Mouse (Mus musculus): ENCODE measurements around the gene Dennd1a. TPM values are rescaled to one million over a fixed set of nuclear protein-coding genes. Genes with fewer than 3 reads are reported as not detected.
A peak's percentile ranks its signal among the peaks of the same experiment; 100 is the strongest.

The Dennd1a gene
- polyA plus RNA-seq, 1 experiment from 2014 or later = 10.9 TPM

GRCm38 (mm10) chr2:38196199-38197060 is 90.8 kb downstream of the Dennd1a start:
- DNase-seq (ENCODE audit: low spot score) (peak; percentile 46), ATAC-seq (ENCODE audit: low read depth) (peak; percentile 41; the same call in 1 of the 2 replicates)
- Histone ChIP-seq H3K4me1 (ENCODE audit: control insufficient read depth, insufficient read depth, low read length) (peaks cover 4% of the 10 kb centered on the region), H3K27ac (replicated peaks; ENCODE audit: low read depth, low read length) (no peak overlapping the region; the same call in 1 of the 2 replicates), H3K4me2 (ENCODE audit: low read depth, low read length) (peak overlapping the region; percentile 25; the same call in 1 of the 2 replicates), H3K36me3 (ENCODE audit: control insufficient read depth, insufficient read depth, low read length) (no peaks in the 10 kb centered on the region), H3K27me3 (replicated peaks; ENCODE audit: control insufficient read depth, insufficient read depth, low read length) (no peaks in the 10 kb centered on the region), H3K9me3 (ENCODE audit: control insufficient read depth, low read length) (no peaks in the 10 kb centered on the region), H3K4me3 (ENCODE audit: low read depth, low read length) (no peak overlapping the region), H3K9ac (ENCODE audit: low read depth, low read length) (no peak overlapping the region)
- WGBS = 23% methylated on average over 9 of the region's 9 CpGs

- Histone ChIP-seq H3K27me3 (replicated peaks; ENCODE audit: control insufficient read depth, insufficient read depth, low read length) (no peaks in the 10 kb centered on the region), H3K4me2 (ENCODE audit: low read depth, low read length) (no peak overlapping the region), H3K4me1 (ENCODE audit: control insufficient read depth, insufficient read depth, low read length) (peaks cover 4% of the 10 kb centered on the region; the same call in 1 of the 2 replicates), H3K4me3 (ENCODE audit: low read depth, low read length) (no peak overlapping the region), H3K27ac (replicated peaks; ENCODE audit: low read depth, low read length) (no peak overlapping the region), H3K36me3 (ENCODE audit: control insufficient read depth, insufficient read depth, low read length) (no peaks in the 10 kb centered on the region), H3K9ac (ENCODE audit: low read depth, low read length) (no peak overlapping the region), H3K9me3 (ENCODE audit: control insufficient read depth, low read length) (no peaks in the 10 kb centered on the region)
- WGBS = 90% methylated on average over 1 of the region's 1 CpGs
- ATAC-seq (ENCODE audit: low read depth) (no peak), DNase-seq (ENCODE audit: low spot score) (no peak)
Observed at GRCm38 (mm10) chr2:38192007-38192406, 95.2 kb downstream of the Dennd1a start.

- ATAC-seq (ENCODE audit: low read depth) (no peak), DNase-seq (ENCODE audit: low spot score) (no peak)
- no peaks in the 10 kb centered on the region for H3K36me3 ChIP-seq (ENCODE audit: control insufficient read depth, insufficient read depth, low read length)
- no peaks in the 10 kb centered on the region for H3K9me3 ChIP-seq (ENCODE audit: control insufficient read depth, low read length)
- no peak overlapping the region for H3K4me3 ChIP-seq (ENCODE audit: low read depth, low read length)
- H3K27me3 ChIP-seq (replicated peaks; ENCODE audit: control insufficient read depth, insufficient read depth, low read length) = no peaks in the 10 kb centered on the region
- H3K4me2 ChIP-seq (ENCODE audit: low read depth, low read length) = no peak overlapping the region
- peaks cover 4% of the 10 kb centered on the region; the same call in 1 of the 2 replicates for H3K4me1 ChIP-seq (ENCODE audit: control insufficient read depth, insufficient read depth, low read length)
- H3K9ac ChIP-seq (ENCODE audit: low read depth, low read length) = no peak overlapping the region
- H3K27ac ChIP-seq (replicated peaks; ENCODE audit: low read depth, low read length) = no peak overlapping the region
Observed at GRCm38 (mm10) chr2:38191601-38192000, 95.6 kb downstream of the Dennd1a start.

GRCm38 (mm10) chr2:38186438-38186837 is 100.8 kb downstream of the Dennd1a start:
- Histone ChIP-seq H3K36me3 (ENCODE audit: control insufficient read depth, insufficient read depth, low read length) (no peaks in the 10 kb centered on the region), H3K4me3 (ENCODE audit: low read depth, low read length) (no peak overlapping the region), H3K9me3 (ENCODE audit: control insufficient read depth, low read length) (no peaks in the 10 kb centered on the region), H3K27ac (replicated peaks; ENCODE audit: low read depth, low read length) (no peak overlapping the region), H3K27me3 (replicated peaks; ENCODE audit: control insufficient read depth, insufficient read depth, low read length) (no peaks in the 10 kb centered on the region), H3K4me2 (ENCODE audit: low read depth, low read length) (no peak overlapping the region), H3K4me1 (ENCODE audit: control insufficient read depth, insufficient read depth, low read length) (no peaks in the 10 kb centered on the region), H3K9ac (ENCODE audit: low read depth, low read length) (no peak overlapping the region)
- WGBS = 80% methylated on average over 2 of the region's 2 CpGs
- no peak for ATAC-seq (ENCODE audit: low read depth)
- no peak for DNase-seq (ENCODE audit: low spot score)

- no peaks in the 10 kb centered on the region for H3K9me3 ChIP-seq (ENCODE audit: control insufficient read depth, low read length)
- H3K4me2 ChIP-seq (ENCODE audit: low read depth, low read length) = no peak overlapping the region
- H3K27ac ChIP-seq (replicated peaks; ENCODE audit: low read depth, low read length) = no peak overlapping the region
- H3K36me3 ChIP-seq (ENCODE audit: control insufficient read depth, insufficient read depth, low read length) = no peaks in the 10 kb centered on the region
- ATAC-seq (ENCODE audit: low read depth) (no peak), DNase-seq (ENCODE audit: low spot score) (no peak)
- H3K4me1 ChIP-seq (ENCODE audit: control insufficient read depth, insufficient read depth, low read length) = no peaks in the 10 kb centered on the region
- H3K9ac ChIP-seq (ENCODE audit: low read depth, low read length) = no peak overlapping the region
- no peaks in the 10 kb centered on the region for H3K27me3 ChIP-seq (replicated peaks; ENCODE audit: control insufficient read depth, insufficient read depth, low read length)
- no peak overlapping the region for H3K4me3 ChIP-seq (ENCODE audit: low read depth, low read length)
- WGBS = 93% methylated on average over 3 of the region's 3 CpGs
Observed at GRCm38 (mm10) chr2:38184977-38185376, 102.2 kb downstream of the Dennd1a start.

- Histone ChIP-seq H3K36me3 (ENCODE audit: control insufficient read depth, insufficient read depth, low read length) (no peaks in the 10 kb centered on the region), H3K4me3 (ENCODE audit: low read depth, low read length) (no peak overlapping the region), H3K9me3 (ENCODE audit: control insufficient read depth, low read length) (no peaks in the 10 kb centered on the region), H3K4me1 (ENCODE audit: control insufficient read depth, insufficient read depth, low read length) (no peaks in the 10 kb centered on the region), H3K27me3 (replicated peaks; ENCODE audit: control insufficient read depth, insufficient read depth, low read length) (no peaks in the 10 kb centered on the region), H3K9ac (ENCODE audit: low read depth, low read length) (no peak overlapping the region), H3K27ac (replicated peaks; ENCODE audit: low read depth, low read length) (no peak overlapping the region), H3K4me2 (ENCODE audit: low read depth, low read length) (no peak overlapping the region)
- ATAC-seq (ENCODE audit: low read depth) (no peak), DNase-seq (ENCODE audit: low spot score) (no peak)
- WGBS = 56% methylated on average over 1 of the region's 1 CpGs
Observed at GRCm38 (mm10) chr2:38183881-38184280, 103.3 kb downstream of the Dennd1a start.

- WGBS = 78% methylated on average over 1 of the region's 1 CpGs
- DNase-seq (ENCODE audit: low spot score) (no peak), ATAC-seq (ENCODE audit: low read depth) (no peak)
- Histone ChIP-seq H3K27me3 (replicated peaks; ENCODE audit: control insufficient read depth, insufficient read depth, low read length) (no peaks in the 10 kb centered on the region), H3K27ac (replicated peaks; ENCODE audit: low read depth, low read length) (no peak overlapping the region), H3K9me3 (ENCODE audit: control insufficient read depth, low read length) (no peaks in the 10 kb centered on the region), H3K4me2 (ENCODE audit: low read depth, low read length) (no peak overlapping the region), H3K4me1 (ENCODE audit: control insufficient read depth, insufficient read depth, low read length) (no peaks in the 10 kb centered on the region), H3K36me3 (ENCODE audit: control insufficient read depth, insufficient read depth, low read length) (no peaks in the 10 kb centered on the region), H3K4me3 (ENCODE audit: low read depth, low read length) (no peak overlapping the region), H3K9ac (ENCODE audit: low read depth, low read length) (no peak overlapping the region)
Observed at GRCm38 (mm10) chr2:38182283-38182682, 104.9 kb downstream of the Dennd1a start.

GRCm38 (mm10) chr2:38177583-38177978 is 109.6 kb downstream of the Dennd1a start:
- Histone ChIP-seq H3K9me3 (ENCODE audit: control insufficient read depth, low read length) (no peaks in the 10 kb centered on the region), H3K27ac (replicated peaks; ENCODE audit: low read depth, low read length) (no peak overlapping the region), H3K4me2 (ENCODE audit: low read depth, low read length) (no peak overlapping the region), H3K4me1 (ENCODE audit: control insufficient read depth, insufficient read depth, low read length) (no peaks in the 10 kb centered on the region), H3K4me3 (ENCODE audit: low read depth, low read length) (no peak overlapping the region), H3K36me3 (ENCODE audit: control insufficient read depth, insufficient read depth, low read length) (no peaks in the 10 kb centered on the region), H3K9ac (ENCODE audit: low read depth, low read length) (no peak overlapping the region), H3K27me3 (replicated peaks; ENCODE audit: control insufficient read depth, insufficient read depth, low read length) (no peaks in the 10 kb centered on the region)
- ATAC-seq (ENCODE audit: low read depth) = no peak
- DNase-seq (ENCODE audit: low spot score) = no peak
